Mouse (Mus musculus) forebrain, embryonic 12.5 days (tissue): ENCODE results near the gene Pfas. TPM values are rescaled to one million over a fixed set of nuclear protein-coding genes. Genes with fewer than 3 reads are reported as not detected.
A peak's percentile ranks its signal among the peaks of the same experiment; 100 is the strongest.
"Not testable (repeated sequence)": the region's sequence is repeated elsewhere in the genome, so short reads cannot be mapped to it uniquely, and the experiment has no call there.

Experiments used
- ATAC-seq: fragments of 200-750 bp; cut with Nextera tagmentation; 2 replicates; pipeline ENCODE4 v1.8.0; 2017; ENCODE audit warnings: moderate TSS enrichment; ENCODE audit not compliant: low FRiP score
- H3K27ac ChIP-seq: fragments of 300-500 bp; sonication (generic); 2 replicates; pipeline ENCODE4 v1.5.1; 2016; ENCODE audit warnings: mild to moderate bottlenecking
- H3K27me3 ChIP-seq: fragments of 300-500 bp; sonication (generic); 2 replicates; pipeline ENCODE4 v1.6.1; 2016; ENCODE audit warnings: mild to moderate bottlenecking
- H3K36me3 ChIP-seq: fragments of 300-500 bp; sonication (generic); replicated peaks from 2 replicates; pipeline ENCODE4 v1.6.1; 2016; ENCODE audit warnings: mild to moderate bottlenecking
- H3K4me1 ChIP-seq: fragments of 300-500 bp; sonication (generic); 2 replicates; pipeline ENCODE4 v1.6.1; 2016
- H3K4me2 ChIP-seq: fragments of 300-500 bp; sonication (generic); 2 replicates; pipeline ENCODE4 v1.6.1; 2016; ENCODE audit warnings: mild to moderate bottlenecking, moderate library complexity
- H3K4me3 ChIP-seq: fragments of 300-500 bp; sonication (generic); replicated peaks from 2 replicates; pipeline ENCODE4 v1.5.1; 2016; ENCODE audit warnings: mild to moderate bottlenecking
- H3K9ac ChIP-seq: fragments of 300-500 bp; sonication (generic); 2 replicates; pipeline ENCODE4 v1.6.1; 2016; ENCODE audit warnings: mild to moderate bottlenecking
- H3K9me3 ChIP-seq: fragments of 300-500 bp; sonication (generic); 2 replicates; pipeline ENCODE4 v1.6.1; 2016
- WGBS: fragments of 180-500 bp; shearing (Covaris S2); methylation state at CpG from one replicate; pipeline ENCODE4 v1.1.7; 2016; 5-methylcytosine and 5-hydroxymethylcytosine counted together
- polyA plus RNA-seq: library from polyadenylated mRNA; unstranded; fragments of >200 nt; fragmentation: Nextera tagmentation; extraction: Ambion mirVana; gene quantifications from 2 replicates; pipeline ENCODE4 v1.2.1, GENCODE M21; 2016

The Pfas gene
- polyA plus RNA-seq, 1 experiment from 2014 or later = 35.4 TPM

DNA sequence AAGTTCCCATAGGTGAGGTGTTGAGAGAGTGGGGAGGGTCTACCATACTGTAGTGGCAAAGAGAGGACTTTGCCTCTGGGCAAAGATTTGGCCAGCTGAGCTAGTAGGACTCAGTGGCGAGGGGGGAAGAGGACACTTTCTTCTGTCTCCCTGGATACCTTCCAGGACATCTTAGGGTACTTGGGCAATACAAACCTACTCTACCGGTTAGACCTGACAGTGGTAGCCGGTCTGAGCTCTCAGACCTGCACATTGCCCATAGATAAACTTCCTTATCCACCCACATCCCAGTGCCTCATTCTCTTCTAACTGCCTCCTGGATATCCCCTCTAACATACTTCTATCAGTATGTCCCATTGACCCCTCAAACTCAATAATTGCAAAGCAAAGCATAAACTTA lies 27.3 kb downstream of the Pfas start:
- H3K36me3 ChIP-seq = peaks cover 6% of the 10 kb centered on the region; the same call in 1 of the 2 replicates
- H3K27ac ChIP-seq = no peak overlapping the region
- no peaks in the 10 kb centered on the region for H3K4me1 ChIP-seq
- no peak overlapping the region for H3K4me2 ChIP-seq
- H3K9me3 ChIP-seq = no peaks in the 10 kb centered on the region
- H3K27me3 ChIP-seq = 0 out of 2 replicates have a peak, but pooled peaks cover under 1% of the 10 kb centered on the region
- no peak overlapping the region for H3K9ac ChIP-seq
- ATAC-seq = no peak
- H3K4me3 ChIP-seq = no peak overlapping the region
- 77% methylated on average over 3 of the region's 3 CpGs for WGBS

DNA sequence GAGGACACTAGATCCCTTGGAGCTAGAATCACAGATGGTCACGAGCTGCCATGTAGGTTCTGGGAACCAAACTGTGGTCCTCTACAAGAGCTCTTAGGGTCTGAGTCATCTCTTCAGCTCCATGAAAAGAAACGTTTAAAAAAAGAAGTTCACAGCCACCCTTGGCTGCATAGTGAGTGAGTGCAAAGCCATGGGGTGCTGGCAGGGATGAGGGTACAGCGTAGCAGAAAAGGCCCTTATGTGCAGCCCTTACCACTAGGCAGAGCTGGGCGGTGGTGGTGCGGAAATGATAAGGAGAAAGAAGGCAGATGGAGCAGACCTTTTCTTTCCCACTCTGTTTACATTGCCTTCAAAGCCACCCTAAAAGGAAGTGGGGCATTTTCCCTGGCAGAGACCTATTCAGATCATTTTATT lies 28.9 kb downstream of the Pfas start:
- H3K9me3 ChIP-seq = no peaks in the 10 kb centered on the region
- H3K27me3 ChIP-seq = peaks cover 6% of the 10 kb centered on the region; the same call in 1 of the 2 replicates
- H3K4me3 ChIP-seq = no peak overlapping the region
- no peak overlapping the region for H3K4me2 ChIP-seq
- H3K9ac ChIP-seq = no peak overlapping the region
- H3K4me1 ChIP-seq = no peaks in the 10 kb centered on the region
- H3K27ac ChIP-seq = no peak overlapping the region
- WGBS = 61% methylated on average over 5 of the region's 5 CpGs
- no peak for ATAC-seq
- no peaks in the 10 kb centered on the region for H3K36me3 ChIP-seq

DNA sequence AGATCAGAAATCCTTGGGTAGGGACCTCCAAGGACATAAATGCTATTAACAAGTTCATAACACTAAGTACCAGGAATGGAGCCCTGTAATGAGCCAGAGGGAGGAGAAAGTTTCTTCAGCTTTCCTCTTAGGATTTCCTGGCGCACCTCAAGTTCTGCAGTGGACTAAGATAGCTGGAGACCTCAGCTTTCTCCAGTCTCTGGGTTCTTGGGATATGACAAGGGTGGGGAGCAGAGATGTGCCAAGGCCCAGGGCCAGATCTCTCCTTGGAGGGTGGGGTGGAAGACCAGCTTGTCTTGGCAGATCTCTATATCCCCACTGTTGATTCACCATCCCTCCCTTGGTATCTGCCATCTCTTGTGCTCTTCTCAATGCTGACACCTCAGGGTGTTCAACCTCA lies 32.7 kb downstream of the Pfas start:
- H3K9ac ChIP-seq = no peak overlapping the region
- WGBS = 82% methylated on average over 1 of the region's 1 CpGs
- peaks cover 6% of the 10 kb centered on the region; the same call in 1 of the 2 replicates for H3K27me3 ChIP-seq
- H3K9me3 ChIP-seq = no peaks in the 10 kb centered on the region
- H3K4me1 ChIP-seq = peaks cover 10% of the 10 kb centered on the region
- H3K36me3 ChIP-seq = no peaks in the 10 kb centered on the region
- H3K4me2 ChIP-seq = no peak overlapping the region
- no peak overlapping the region for H3K4me3 ChIP-seq
- ATAC-seq = no peak
- H3K27ac ChIP-seq = no peak overlapping the region

DNA sequence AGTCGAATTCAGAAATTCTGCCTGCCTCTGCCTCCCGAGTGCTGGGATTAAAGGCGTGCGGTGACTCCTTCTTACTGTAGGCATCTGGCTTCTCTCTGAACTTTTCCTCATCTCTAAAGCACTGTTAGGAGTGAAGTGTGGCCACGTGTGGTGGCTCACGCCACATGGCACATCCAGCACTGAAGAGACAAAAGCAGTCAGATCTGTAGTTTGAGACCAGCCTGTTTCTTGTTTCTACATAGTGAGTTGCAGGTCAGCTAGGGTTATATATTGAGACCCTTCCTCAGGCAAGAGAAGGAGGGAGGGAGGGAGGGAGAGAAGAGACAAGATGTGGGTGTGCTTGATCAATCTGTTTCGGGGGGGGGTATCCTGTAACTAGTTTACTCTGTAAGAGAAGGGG lies 33.2 kb downstream of the Pfas start, which contains the start of gene Rangrf:
Rangrf (minus strand) TSS at position 101 of the 400 bp plus-strand sequence.
- no peaks in the 10 kb centered on the region for H3K36me3 ChIP-seq
- no peak within 1 kb of the TSS for H3K27ac ChIP-seq
- peaks cover 10% of the 10 kb centered on the region for H3K4me1 ChIP-seq
- peak within 1 kb of the TSS; percentile 43 for H3K4me3 ChIP-seq
- 85% methylated on average over 7 of the region's 7 CpGs for WGBS
- H3K9me3 ChIP-seq = no peaks in the 10 kb centered on the region
- H3K9ac ChIP-seq = no peak within 1 kb of the TSS; the same call in 1 of the 2 replicates
- ATAC-seq = no peak
- H3K27me3 ChIP-seq = peaks cover 6% of the 10 kb centered on the region; the same call in 1 of the 2 replicates
- peak within 1 kb of the TSS; percentile 62 for H3K4me2 ChIP-seq

DNA sequence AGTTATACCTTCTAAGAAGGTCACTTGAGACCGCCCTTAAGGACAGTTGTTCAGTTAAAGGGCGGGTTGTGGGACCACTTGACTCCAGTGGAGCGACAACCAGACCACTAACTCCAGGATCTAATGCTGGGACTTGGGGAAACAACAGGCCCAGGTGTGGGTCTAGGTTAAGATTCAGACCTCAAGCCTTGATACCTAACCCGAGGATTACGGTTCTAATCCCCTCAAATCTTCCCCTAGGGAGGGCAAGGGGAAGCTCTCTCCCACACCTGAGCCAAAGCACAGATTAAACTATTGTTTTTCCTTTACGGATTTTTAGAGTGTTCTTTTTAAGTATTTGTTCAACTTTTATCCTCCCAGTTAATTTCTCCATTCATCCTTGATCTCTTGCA lies 34.2 kb downstream of the Pfas start:
- H3K9me3 ChIP-seq = no peaks in the 10 kb centered on the region
- peak overlapping the region; percentile 43 for H3K4me3 ChIP-seq
- H3K4me2 ChIP-seq = peak overlapping the region; percentile 62
- H3K9ac ChIP-seq = no peak overlapping the region; the same call in 1 of the 2 replicates
- peaks cover 10% of the 10 kb centered on the region for H3K4me1 ChIP-seq
- WGBS = 29% methylated on average over 6 of the region's 6 CpGs
- H3K36me3 ChIP-seq = no peaks in the 10 kb centered on the region
- no peak for ATAC-seq
- H3K27ac ChIP-seq = no peak overlapping the region
- peaks cover 6% of the 10 kb centered on the region; the same call in 1 of the 2 replicates for H3K27me3 ChIP-seq

DNA sequence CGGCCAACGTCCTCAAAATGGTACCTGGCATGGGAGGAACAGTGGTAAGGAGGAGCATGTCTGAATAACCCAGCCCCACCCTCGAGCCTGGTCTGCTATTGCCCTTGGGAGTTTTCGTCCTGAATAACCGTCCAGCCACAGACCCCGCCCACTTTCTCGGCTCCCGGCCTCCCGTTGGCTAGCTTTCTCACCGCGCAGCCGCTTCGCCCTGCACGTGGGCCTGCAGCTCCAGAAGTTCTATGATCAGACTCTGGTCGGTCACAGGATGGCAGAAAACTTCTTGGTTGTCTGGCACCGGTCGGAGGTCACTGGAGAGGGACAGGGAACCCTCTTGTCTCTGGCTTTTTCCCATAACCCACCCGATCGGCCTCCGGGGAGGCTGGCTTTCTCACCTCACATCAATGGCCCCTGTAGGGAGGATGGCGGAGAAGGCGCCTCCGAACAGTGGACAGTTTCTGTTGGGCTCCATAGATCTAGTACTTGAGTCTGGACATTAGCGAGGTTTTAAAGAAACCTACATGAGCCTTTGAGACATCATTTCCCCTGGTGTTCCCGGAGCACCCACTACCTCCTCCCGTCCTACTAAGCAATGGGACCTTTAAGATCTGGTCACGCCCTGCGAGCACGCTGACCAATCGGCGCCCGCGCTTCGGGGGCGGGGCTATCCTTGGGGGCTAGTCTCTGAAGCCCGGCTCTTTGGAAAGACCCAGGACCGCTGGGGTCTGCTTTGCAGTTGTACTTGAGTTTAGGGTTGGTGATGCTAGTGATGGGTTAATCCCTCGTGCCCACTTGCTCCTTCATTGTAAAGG lies 34.8 kb downstream of the Pfas start:
- not testable (repeated sequence) for H3K9me3 ChIP-seq, H3K36me3 ChIP-seq, H3K27ac ChIP-seq
- peak overlapping the region; percentile 62 for H3K4me2 ChIP-seq
- H3K4me1 ChIP-seq = peaks cover 13% of the 10 kb centered on the region
- peak; percentile 93 for ATAC-seq
- peak overlapping the region; percentile 54 for H3K9ac ChIP-seq
- H3K27me3 ChIP-seq = peaks cover 11% of the 10 kb centered on the region; the same call in 1 of the 2 replicates
- WGBS = under 1% methylated on average over 38 of the region's 38 CpGs
- H3K4me3 ChIP-seq = peak overlapping the region; percentile 43

DNA sequence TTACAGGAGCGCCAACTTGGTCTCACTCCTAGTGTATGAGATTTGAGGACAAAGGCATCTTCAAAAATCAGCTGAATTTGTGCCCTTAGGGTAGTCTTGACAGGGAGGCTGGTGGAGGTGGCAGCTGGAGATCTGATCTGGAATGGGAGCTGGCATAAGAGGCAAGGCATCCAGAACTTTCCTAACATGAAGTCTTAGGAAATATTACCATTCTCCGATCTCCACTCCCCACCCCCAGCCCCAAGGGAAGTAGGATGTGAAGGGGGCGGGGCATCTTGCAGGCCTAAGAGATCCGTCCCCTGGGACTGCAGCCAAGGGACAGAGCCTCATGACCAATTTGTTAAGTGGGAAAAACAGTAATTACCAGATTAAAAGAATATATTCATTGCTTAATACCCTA lies 38.0 kb downstream of the Pfas start:
- 75% methylated on average over 4 of the region's 4 CpGs for WGBS
- H3K36me3 ChIP-seq = no peaks in the 10 kb centered on the region
- H3K27me3 ChIP-seq = peaks cover 8% of the 10 kb centered on the region
- no peak overlapping the region for H3K27ac ChIP-seq
- H3K4me2 ChIP-seq = no peak overlapping the region
- H3K9ac ChIP-seq = no peak overlapping the region
- H3K4me3 ChIP-seq = no peak overlapping the region
- ATAC-seq = no peak
- no peaks in the 10 kb centered on the region for H3K9me3 ChIP-seq
- H3K4me1 ChIP-seq = peaks cover 23% of the 10 kb centered on the region

DNA sequence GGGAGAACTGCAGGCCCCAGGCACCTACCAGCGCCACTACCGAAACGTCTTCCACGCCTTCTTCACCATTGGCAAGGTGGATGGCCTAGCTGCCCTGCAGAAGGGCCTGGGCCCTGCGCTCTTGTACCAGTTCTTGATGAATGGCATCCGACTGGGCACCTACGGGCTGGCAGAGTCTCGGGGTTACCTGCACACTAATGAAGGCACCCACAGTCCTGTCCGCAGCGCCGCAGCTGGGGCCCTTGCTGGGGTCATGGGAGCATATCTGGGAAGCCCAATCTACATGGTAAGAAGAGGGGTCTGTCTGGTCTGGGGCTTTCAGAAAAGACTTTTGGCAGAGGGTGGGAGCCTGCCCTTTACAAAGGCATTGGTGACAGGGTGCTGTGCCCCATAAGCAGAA lies 39.5 kb downstream of the Pfas start:
- no peak overlapping the region for H3K27ac ChIP-seq
- H3K4me1 ChIP-seq = peaks cover 20% of the 10 kb centered on the region
- H3K27me3 ChIP-seq = peaks cover 8% of the 10 kb centered on the region
- H3K9me3 ChIP-seq = no peaks in the 10 kb centered on the region
- peak overlapping the region; percentile 60; the same call in 1 of the 2 replicates for H3K4me3 ChIP-seq
- no peak overlapping the region for H3K9ac ChIP-seq
- 83% methylated on average over 11 of the region's 11 CpGs for WGBS
- peak overlapping the region; percentile 92; the same call in 1 of the 2 replicates for H3K4me2 ChIP-seq
- ATAC-seq = no peak
- H3K36me3 ChIP-seq = no peaks in the 10 kb centered on the region

DNA sequence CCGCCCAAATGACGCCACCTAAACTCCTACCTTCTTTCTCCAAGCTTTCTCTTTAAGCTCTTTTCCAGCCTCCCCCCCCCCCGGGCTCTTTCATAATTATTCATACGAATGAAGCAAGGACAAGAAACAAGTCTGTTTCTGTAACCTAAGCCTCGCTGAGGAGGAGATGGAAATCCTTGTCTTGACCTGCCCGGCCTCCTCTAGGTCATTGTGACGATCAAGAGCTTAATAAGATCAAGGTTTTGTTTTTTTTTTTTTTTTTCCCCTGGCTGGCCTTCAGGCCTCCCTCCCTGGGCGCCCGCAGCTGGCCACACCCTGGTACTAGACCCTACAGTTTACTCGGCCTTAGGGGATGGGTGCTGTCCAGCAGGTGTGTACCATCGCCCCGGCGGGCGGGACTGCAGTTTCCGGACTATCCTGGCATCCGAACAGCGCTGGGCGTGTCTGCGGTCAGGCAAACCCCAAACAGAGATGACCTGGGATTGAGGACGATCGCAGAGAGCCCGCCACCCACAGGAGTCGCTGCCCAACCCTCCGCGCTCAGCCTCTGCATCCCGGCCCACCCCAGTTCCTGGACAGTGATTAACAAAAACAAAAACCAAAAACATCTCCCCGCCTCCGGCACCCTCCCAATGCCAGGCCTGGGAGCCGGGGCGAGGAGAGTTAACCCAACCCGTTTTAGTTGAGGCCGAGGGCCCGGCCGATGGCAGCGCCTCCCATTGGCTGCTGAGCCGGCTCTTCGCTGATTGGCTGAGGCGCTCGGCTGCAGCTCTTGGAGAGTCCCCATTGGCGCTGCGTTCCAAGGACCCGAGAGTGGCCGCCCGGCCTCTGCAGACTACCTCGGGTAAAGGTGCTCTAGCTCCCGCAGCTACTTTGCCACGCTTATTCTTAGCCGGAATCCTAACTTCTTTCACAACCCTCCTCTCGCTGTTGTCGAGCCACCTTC lies 40.6 kb downstream of the Pfas start, which contains the start of gene Slc25a35:
Slc25a35 (plus strand) TSS at position 795 of the 946 bp plus-strand sequence.
- H3K4me1 ChIP-seq = peaks cover 13% of the 10 kb centered on the region
- H3K4me3 ChIP-seq = peak within 1 kb of the TSS; percentile 60
- peak within 1 kb of the TSS; percentile 66 for H3K9ac ChIP-seq
- peaks cover 16% of the 10 kb centered on the region for H3K27me3 ChIP-seq
- H3K9me3 ChIP-seq = no peaks in the 10 kb centered on the region
- no peak within 1 kb of the TSS for H3K27ac ChIP-seq
- H3K36me3 ChIP-seq = no peaks in the 10 kb centered on the region
- under 1% methylated on average over 50 of the region's 50 CpGs for WGBS
- peak; percentile 96 for ATAC-seq
- peak within 1 kb of the TSS; percentile 92 for H3K4me2 ChIP-seq

DNA sequence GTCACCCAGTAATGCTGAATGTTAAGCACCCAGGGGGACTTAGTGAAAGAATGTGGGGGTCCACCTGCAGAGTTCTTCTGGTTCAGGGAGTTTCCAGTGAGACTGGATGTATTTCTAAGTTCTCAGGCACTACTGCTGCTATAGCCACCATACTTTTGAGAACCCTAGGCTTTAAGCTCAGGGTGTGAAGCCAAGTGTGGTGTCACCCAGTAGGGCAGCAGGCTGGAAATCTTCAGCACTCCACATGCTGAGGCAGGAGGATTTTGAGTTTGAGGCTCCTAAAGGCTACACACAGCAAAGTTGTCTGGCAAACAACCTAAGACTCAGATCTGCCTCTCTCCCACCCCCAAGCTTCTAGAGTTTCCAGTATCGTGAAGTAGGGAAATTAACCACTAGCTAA lies 41.7 kb downstream of the Pfas start:
- Histone ChIP-seq H3K27ac (no peak overlapping the region), H3K4me2 (no peak overlapping the region), H3K9ac (no peak overlapping the region), H3K9me3 (no peaks in the 10 kb centered on the region), H3K4me1 (peaks cover 13% of the 10 kb centered on the region), H3K4me3 (no peak overlapping the region), H3K36me3 (no peaks in the 10 kb centered on the region), H3K27me3 (peaks cover 16% of the 10 kb centered on the region)
- WGBS = 51% methylated on average over 1 of the region's 1 CpGs
- ATAC-seq = no peak

DNA sequence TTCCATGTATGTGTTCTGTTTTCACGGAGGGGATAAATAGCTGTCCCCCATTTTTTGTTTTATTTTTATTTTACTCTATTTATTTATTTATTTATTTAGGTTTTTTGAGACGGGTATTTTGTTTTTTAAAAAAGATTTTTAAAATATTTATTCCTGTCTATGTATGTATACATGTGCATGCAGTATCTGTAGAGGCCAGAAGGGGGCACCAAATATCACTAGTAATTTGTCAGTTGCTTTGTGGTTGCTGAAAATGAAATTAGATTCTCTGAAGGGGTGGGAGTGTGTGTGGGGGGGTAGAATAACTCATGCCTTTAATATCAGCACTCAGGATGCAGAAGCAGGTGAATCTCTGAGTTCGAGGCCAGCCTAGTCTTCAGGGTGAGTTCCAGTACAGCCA lies 42.4 kb downstream of the Pfas start:
- Histone ChIP-seq H3K4me1 (peaks cover 13% of the 10 kb centered on the region), H3K4me3 (no peak overlapping the region), H3K27me3 (peaks cover 16% of the 10 kb centered on the region), H3K4me2 (no peak overlapping the region), H3K36me3 (no peaks in the 10 kb centered on the region), H3K27ac (no peak overlapping the region), H3K9ac (no peak overlapping the region), H3K9me3 (no peaks in the 10 kb centered on the region)
- WGBS = 31% methylated on average over 3 of the region's 3 CpGs
- ATAC-seq = no peak

DNA sequence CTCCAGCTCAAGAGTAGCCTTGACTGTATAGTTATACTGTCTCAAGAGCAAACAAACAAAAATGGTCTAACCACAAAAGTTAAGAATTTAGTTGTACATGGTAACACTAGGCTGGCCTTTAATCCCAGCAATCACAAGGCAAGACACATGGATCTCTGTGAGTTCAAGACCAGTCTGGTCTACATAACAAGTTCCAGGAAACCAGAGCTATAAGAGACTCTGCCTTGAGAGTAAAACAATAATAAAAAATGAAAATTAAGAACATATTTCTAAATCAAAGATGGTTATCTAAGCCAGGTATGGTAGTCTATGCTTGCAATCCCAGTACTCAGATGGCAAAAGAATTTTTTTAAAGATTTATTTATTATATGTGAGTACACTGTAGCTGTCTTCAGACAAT lies 43.2 kb downstream of the Pfas start:
- no peak for ATAC-seq
- no peak overlapping the region for H3K4me2 ChIP-seq
- H3K9ac ChIP-seq = no peak overlapping the region
- peaks cover 13% of the 10 kb centered on the region for H3K4me1 ChIP-seq
- peaks cover 16% of the 10 kb centered on the region for H3K27me3 ChIP-seq
- H3K36me3 ChIP-seq = no peaks in the 10 kb centered on the region
- H3K4me3 ChIP-seq = no peak overlapping the region
- no peak overlapping the region for H3K27ac ChIP-seq
- no peaks in the 10 kb centered on the region for H3K9me3 ChIP-seq
